Mouse (Mus musculus) lung, adult 18-20 months (tissue): Measurements from ENCODE around the gene Olfr508.
"Not testable (repeated sequence)": the region's sequence is repeated elsewhere in the genome, so short reads cannot be mapped to it uniquely, and the experiment has no call there.

Experiments
- DNase-seq, 2 experiments: peaks; one replicate each; pipeline ENCODE4 v3.0.0; 2022; ENCODE audit warnings: mixed read lengths in 2 of 2

Olfr508 gene

GRCm38 (mm10) chr7:108629694-108630093 is at the start of gene Olfr508:
TSS of gene Olfr508 (plus strand) at chr7:108629994.
- DNase-seq, result no peak

- no peak for DNase-seq
Observed at GRCm38 (mm10) chr7:108589797-108590196, 40.0 kb upstream of the Olfr508 start.

GRCm38 (mm10) chr7:108601916-108602315 is 27.9 kb upstream of the Olfr508 start:
- not testable (repeated sequence) for DNase-seq

- DNase-seq, result no peak
Observed at GRCm38 (mm10) chr7:108610487-108610886, 19.3 kb upstream of the Olfr508 start, which contains the start of gene Olfr506. TSS of gene Olfr506 (plus strand) at chr7:108610787.

GRCm38 (mm10) chr7:108614110-108614509 is 15.7 kb upstream of the Olfr508 start:
- no peak for DNase-seq

- not testable (repeated sequence) for DNase-seq
Observed at GRCm38 (mm10) chr7:108616781-108617180, 13.0 kb upstream of the Olfr508 start.

GRCm38 (mm10) chr7:108621514-108621913 is 8.3 kb upstream of the Olfr508 start, which contains the start of gene Olfr507:
TSS of gene Olfr507 (plus strand) at chr7:108621814.
- no peak for DNase-seq

- no peak for DNase-seq
Observed at GRCm38 (mm10) chr7:108651806-108652205, 22.0 kb downstream of the Olfr508 start, which contains the start of gene Olfr509. TSS of gene Olfr509 (minus strand) at chr7:108651906.

- no peak for DNase-seq
Observed at GRCm38 (mm10) chr7:108662419-108662818, 32.6 kb downstream of the Olfr508 start.

GRCm38 (mm10) chr7:108666118-108666517 is 36.3 kb downstream of the Olfr508 start, which contains the start of gene Olfr510:
TSS of gene Olfr510 (plus strand) at chr7:108666418.
- no peak for DNase-seq

GRCm38 (mm10) chr7:108671058-108671457 is 41.3 kb downstream of the Olfr508 start:
- DNase-seq, result no peak

GRCm38 (mm10) chr7:108678886-108679285 is 49.1 kb downstream of the Olfr508 start:
- no peak for DNase-seq
